Mouse (Mus musculus) lung, adult 2 months (tissue): Measurements from ENCODE around the gene Hist1h4c.

Experiments used
- CTCF ChIP-seq: fragments of 200-500 bp; IDR thresholded peaks from 2 replicates; pipeline ENCODE4 v1.5.1; 2011; ENCODE audit warnings: mild to moderate bottlenecking, low read length, control low read depth; ENCODE audit not compliant: insufficient read depth
- POLR2A ChIP-seq: fragments of 200-500 bp; IDR thresholded peaks from 2 replicates; pipeline ENCODE4 v1.6.1; 2011; ENCODE audit warnings: low read depth, mild to moderate bottlenecking, control low read depth, low read length, borderline replicate concordance; ENCODE audit errors: extremely low read depth

DNA sequence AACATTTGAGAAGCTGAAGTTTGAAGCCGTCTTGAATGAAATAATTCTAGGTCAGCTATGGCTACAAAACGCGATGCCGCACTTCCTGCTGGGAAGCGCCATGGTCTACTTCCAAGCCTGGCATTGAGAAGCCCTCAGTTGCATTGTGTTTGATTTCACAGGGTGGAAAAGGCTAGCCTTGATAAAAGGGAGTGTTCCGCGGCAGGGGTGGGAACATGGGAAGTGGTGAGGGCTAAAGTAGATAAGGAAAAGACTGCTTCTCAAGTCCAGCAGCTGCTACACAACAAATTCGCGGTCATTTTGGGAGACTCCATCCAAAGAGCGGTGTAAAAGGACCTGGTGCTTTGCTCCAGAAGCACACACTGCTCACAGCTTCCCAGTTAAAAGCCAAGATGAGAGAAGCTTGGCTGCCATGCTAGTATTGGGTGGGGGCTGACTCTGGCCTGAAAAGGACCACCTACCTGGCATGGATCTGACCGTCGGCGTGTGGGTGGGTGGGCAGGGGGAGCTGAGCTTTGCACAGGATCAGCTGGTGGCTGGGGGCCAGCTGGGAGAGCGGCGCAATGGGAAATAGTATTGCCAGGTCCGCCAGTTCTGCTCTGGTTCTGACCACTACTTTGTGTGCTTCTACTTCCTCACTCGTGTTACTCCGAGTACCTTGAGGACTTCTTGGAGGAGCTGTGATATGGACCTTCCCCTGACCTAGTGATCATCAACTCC, 30.4 kb upstream of the Hist1h4c start:
- TF ChIP-seq POLR2A (no peak), CTCF (no peak)
